In the genomic region with DNA sequence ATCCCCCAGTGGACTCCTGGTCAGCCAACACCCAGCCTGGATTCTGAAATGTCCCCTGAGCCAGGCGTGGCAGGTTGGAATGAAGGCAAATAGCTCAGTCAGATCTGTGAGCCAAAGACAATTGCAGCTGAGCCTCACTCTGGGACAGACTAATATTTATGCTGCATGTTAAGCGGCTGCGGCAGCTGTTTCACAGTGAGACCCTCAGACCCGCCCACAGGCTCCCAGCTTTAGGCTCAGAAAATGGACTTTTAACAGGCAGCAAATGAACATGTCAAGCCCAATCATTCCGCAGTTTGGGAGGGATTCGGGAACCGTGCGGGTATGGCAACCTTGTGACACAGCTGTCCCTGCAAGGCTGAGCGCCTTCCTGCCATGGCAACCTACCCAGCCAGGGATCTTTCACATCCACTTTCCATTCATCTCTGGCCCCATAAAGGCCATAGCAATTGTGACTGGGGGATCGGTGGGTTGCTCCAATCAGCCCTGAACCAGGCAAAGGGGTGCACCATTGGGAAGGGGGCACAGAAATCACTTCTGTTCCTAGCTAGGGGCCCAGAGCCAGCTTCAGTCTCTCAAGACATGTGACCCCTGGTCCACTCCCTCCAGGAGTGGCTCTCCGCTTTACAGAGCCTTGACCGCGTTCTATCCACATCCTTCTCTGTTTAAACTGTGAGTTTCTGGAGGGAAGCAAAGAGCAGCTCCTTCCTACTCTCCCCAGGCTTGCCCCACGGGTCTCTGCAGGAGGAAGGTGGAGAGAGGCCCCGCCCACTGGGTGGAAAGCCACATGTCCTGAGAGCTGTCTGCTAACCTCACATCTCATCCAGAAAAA, we compare ENCODE assay signal across 10 mouse cellular contexts. TPM values are rescaled to one million over a fixed set of nuclear protein-coding genes. Genes with fewer than 3 reads are reported as not detected.
DNase-seq lines count a peak whose midpoint lies in the region; ATAC-seq and TF ChIP-seq lines count a peak whose summit lies in the region.
"Had no signal": no experiment of that assay in that cellular context is flagged by ENCODE, and none has a peak within 500 bp of the region (broad histone marks: within the 10 kb centered on the region; RNA-seq: fewer than 3 reads in every experiment).

No protein-coding gene starts in this region.

- 55% methylated on average over 15 of the region's 15 CpGs for WGBS in kidney, embryonic 15.5 days
- 54% methylated on average over 15 of the region's 15 CpGs for WGBS in embryonic facial prominence, embryonic 14.5 days
- 27% methylated on average over 15 of the region's 15 CpGs for whole genome bisulfite sequencing in hindbrain, postnatal 0 days
- WGBS in neural tube, embryonic 14.5 days = 29% methylated on average over 15 of the region's 15 CpGs

- no peak overlapping the region for H3K4me3 ChIP-seq in kidney, embryonic 15.5 days (replicated peaks)
- H3K4me3 ChIP-seq in embryonic facial prominence, embryonic 14.5 days (ENCODE audit: low read depth, low read length) = no peak overlapping the region
- no peak overlapping the region for H3K4me3 ChIP-seq in hindbrain, postnatal 0 days (ENCODE audit: low read length)
- H3K4me3 ChIP-seq in neural tube, embryonic 14.5 days (ENCODE audit: low read depth, low read length) = no peak overlapping the region
- H3K4me3 ChIP-seq: heart, embryonic 15.5 days had no signal

- peaks cover 12% of the 10 kb centered on the region for H3K4me1 ChIP-seq in kidney, embryonic 15.5 days
- peaks cover 2% of the 10 kb centered on the region; the same call in 1 of the 2 replicates for H3K4me1 ChIP-seq in embryonic facial prominence, embryonic 14.5 days (ENCODE audit: control insufficient read depth, insufficient read depth, low read length)
- peaks cover 13% of the 10 kb centered on the region; the same call in 1 of the 2 replicates for H3K4me1 ChIP-seq in hindbrain, postnatal 0 days (ENCODE audit: insufficient read depth, low read length)
- H3K4me1 ChIP-seq in neural tube, embryonic 14.5 days (ENCODE audit: control insufficient read depth, insufficient read depth, low read length) = peaks cover 11% of the 10 kb centered on the region; the same call in 1 of the 2 replicates
- H3K4me1 ChIP-seq: heart, embryonic 15.5 days had no signal

- TF ChIP-seq CTCF in hindbrain, postnatal 0 days (IDR thresholded peaks at IDR 0.05; ENCODE audit: low read depth) = no peak

- no peak overlapping the region for H3K4me2 ChIP-seq in kidney, embryonic 15.5 days
- H3K4me2 ChIP-seq in embryonic facial prominence, embryonic 14.5 days (ENCODE audit: low read depth, low read length) = no peak overlapping the region
- H3K4me2 ChIP-seq in hindbrain, postnatal 0 days (ENCODE audit: low read depth, low read length) = peak overlapping the region; percentile 14
- H3K4me2 ChIP-seq in neural tube, embryonic 14.5 days (ENCODE audit: low read depth, low read length) = no peak overlapping the region
- H3K4me2 ChIP-seq: heart, embryonic 15.5 days had no signal

- no peaks in the 10 kb centered on the region for H3K27me3 ChIP-seq in kidney, embryonic 15.5 days
- no peaks in the 10 kb centered on the region for H3K27me3 ChIP-seq in embryonic facial prominence, embryonic 14.5 days (replicated peaks; ENCODE audit: control insufficient read depth, insufficient read depth, low read length)
- no peaks in the 10 kb centered on the region for H3K27me3 ChIP-seq in hindbrain, postnatal 0 days (ENCODE audit: insufficient read depth, low read length)
- H3K27me3 ChIP-seq in neural tube, embryonic 14.5 days (ENCODE audit: control insufficient read depth, insufficient read depth, low read length) = no peaks in the 10 kb centered on the region
- H3K27me3 ChIP-seq: heart, embryonic 15.5 days had no signal

- DNase-seq in kidney, adult 8-10 months = no peak
- peak; percentile 85 for DNase-seq in embryonic facial prominence, embryonic 14.5 days (ENCODE audit: low spot score)
- peak; percentile 78 for DNase-seq in hindbrain, postnatal 0 days (ENCODE audit: low spot score)
- no peak for DNase-seq in frontal cortex, postnatal 14 days (ENCODE audit: low spot score in 2 of 2)
- no peak for DNase-seq in layer of hippocampus, postnatal 10 days (ENCODE audit: low spot score in 2 of 2)
- no peak for DNase-seq in right cerebral cortex, postnatal 4 days
- DNase-seq: adrenal gland, postnatal 10 days had no signal

- H3K9me3 ChIP-seq in kidney, embryonic 15.5 days (replicated peaks) = no peaks in the 10 kb centered on the region
- H3K9me3 ChIP-seq in embryonic facial prominence, embryonic 14.5 days (ENCODE audit: control insufficient read depth, low read length) = no peaks in the 10 kb centered on the region
- H3K9me3 ChIP-seq in hindbrain, postnatal 0 days (ENCODE audit: low read length) = no peaks in the 10 kb centered on the region
- H3K9me3 ChIP-seq in neural tube, embryonic 14.5 days (ENCODE audit: control insufficient read depth, low read length) = no peaks in the 10 kb centered on the region
- H3K9me3 ChIP-seq: heart, embryonic 15.5 days had no signal

- ATAC-seq in kidney, embryonic 15.5 days (replicated peaks; ENCODE audit: low FRiP score) = peak; percentile 52
- ATAC-seq in embryonic facial prominence, embryonic 14.5 days (ENCODE audit: low read depth) = peak; percentile 73
- peak; percentile 78 for ATAC-seq in hindbrain, postnatal 0 days
- peak; percentile 79 for ATAC-seq in neural tube, embryonic 14.5 days (ENCODE audit: low read depth)

- no peaks in the 10 kb centered on the region for H3K36me3 ChIP-seq in kidney, embryonic 15.5 days
- H3K36me3 ChIP-seq in embryonic facial prominence, embryonic 14.5 days (ENCODE audit: control insufficient read depth, insufficient read depth, low read length) = no peaks in the 10 kb centered on the region
- no peaks in the 10 kb centered on the region for H3K36me3 ChIP-seq in hindbrain, postnatal 0 days (ENCODE audit: insufficient read depth, low read length)
- no peaks in the 10 kb centered on the region for H3K36me3 ChIP-seq in neural tube, embryonic 14.5 days (ENCODE audit: control insufficient read depth, insufficient read depth, low read length)
- H3K36me3 ChIP-seq: heart, embryonic 15.5 days had no signal

- no peak overlapping the region for H3K9ac ChIP-seq in kidney, embryonic 15.5 days
- H3K9ac ChIP-seq in embryonic facial prominence, embryonic 14.5 days (ENCODE audit: low read depth, low read length) = no peak overlapping the region
- H3K9ac ChIP-seq in hindbrain, postnatal 0 days (replicated peaks; ENCODE audit: low read length) = no peak overlapping the region
- H3K9ac ChIP-seq in neural tube, embryonic 14.5 days (replicated peaks; ENCODE audit: low read depth, low read length) = no peak overlapping the region
- H3K9ac ChIP-seq: heart, embryonic 15.5 days had no signal

- 0 out of 2 replicates have a peak overlapping the region, but pooled peaks have one; percentile 39 for H3K27ac ChIP-seq in kidney, embryonic 15.5 days
- no peak overlapping the region for H3K27ac ChIP-seq in embryonic facial prominence, embryonic 14.5 days (replicated peaks; ENCODE audit: low read depth, low read length)
- H3K27ac ChIP-seq in hindbrain, postnatal 0 days = peak overlapping the region; percentile 48
- no peak overlapping the region; the same call in 1 of the 2 replicates for H3K27ac ChIP-seq in neural tube, embryonic 14.5 days (ENCODE audit: low read depth, low read length)
- H3K27ac ChIP-seq: heart, embryonic 15.5 days had no signal

RNA-seq across cellular contexts. Expression of a gene that starts 39.2 kb away (rescaled TPM):
- polyA plus RNA-seq in kidney, embryonic 15.5 days (2015; fragmentation: Nextera tagmentation; extraction: Ambion mirVana) = 35.9 and 38.3 TPM in 2 replicates
- polyA plus RNA-seq in embryonic facial prominence, embryonic 14.5 days (2014; fragmentation: Nextera tagmentation; extraction: Ambion mirVana) = 43.0 and 46.2 TPM in 2 replicates
- 18.3 and 19.7 TPM in 2 replicates for total RNA-seq in hindbrain, postnatal 0 days (2014; rRNA removed)
- 8.4 and 8.9 TPM in 2 replicates for polyA plus RNA-seq in hindbrain, postnatal 0 days (2015; fragmentation: Nextera tagmentation; extraction: Ambion mirVana)
- polyA plus RNA-seq in neural tube, embryonic 14.5 days (2014; fragmentation: Nextera tagmentation; extraction: Ambion mirVana) = 4.2 and 16.8 TPM in 2 replicates
- 10 to 100 TPM; 16.1 to 19.5 TPM for total RNA-seq in layer of hippocampus, postnatal 10 days (2021)

Comparison
In these comparisons a context has a peak if more than half of its experiments do, and no peak if none do; other contexts are left out.
1. H3K27ac ChIP-seq: peak in kidney, embryonic 15.5 days (single experiment) and hindbrain, postnatal 0 days (single experiment); none in embryonic facial prominence, embryonic 14.5 days (single experiment) and neural tube, embryonic 14.5 days (single experiment).
2. DNase-seq: peak in embryonic facial prominence, embryonic 14.5 days (single experiment) and hindbrain, postnatal 0 days (single experiment); none in kidney, adult 8-10 months (0 of 2), frontal cortex, postnatal 14 days (0 of 2), layer of hippocampus, postnatal 10 days (0 of 2) and right cerebral cortex, postnatal 4 days (single experiment).
3. Peak in every context shown above with its lines, with median percentiles within 50 percentile points of each other: ATAC-seq.